Mouse (Mus musculus): Measurements from ENCODE around the gene Rab8b. TPM values are rescaled to one million over a fixed set of nuclear protein-coding genes. Genes with fewer than 3 reads are reported as not detected.
"Not testable (repeated sequence)": the region's sequence is repeated elsewhere in the genome, so short reads cannot be mapped to it uniquely, and the experiment has no call there.

Rab8b gene
- polyA plus RNA-seq, 1 experiment: 8.2 TPM

DNA sequence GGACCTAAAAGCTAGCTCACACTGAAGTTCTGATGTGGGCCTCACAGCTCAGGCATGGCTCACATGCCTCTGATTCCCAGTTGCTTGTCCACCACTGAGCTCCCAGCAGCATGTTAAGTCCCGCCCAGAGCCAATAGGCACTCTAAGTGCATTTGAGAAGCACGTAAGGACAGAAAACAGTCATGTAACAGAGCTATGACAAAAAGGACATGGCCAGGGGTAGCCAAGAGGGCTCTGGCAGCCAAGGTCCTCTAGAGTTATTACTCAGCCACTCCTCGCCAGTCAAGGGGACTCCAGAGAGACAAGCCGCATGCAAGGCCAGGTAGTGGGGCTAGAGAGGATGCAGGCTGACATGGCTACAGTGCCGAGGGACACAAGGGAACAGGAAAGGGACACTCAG lies 60.0 kb downstream of the Rab8b start:
- H3K27ac ChIP-seq (replicated peaks; ENCODE audit: low read depth, low read length): no peak overlapping the region
- no peak overlapping the region for H3K4me3 ChIP-seq (ENCODE audit: insufficient read depth, low read depth, low read length)
- 0 out of 2 replicates have a peak, but pooled peaks cover 2% of the 10 kb centered on the region for H3K4me1 ChIP-seq (ENCODE audit: control insufficient read depth, insufficient read depth, insufficient read length, low read length)

- Histone ChIP-seq H3K4me3 (ENCODE audit: insufficient read depth, low read depth, low read length) (no peak overlapping the region), H3K4me1 (ENCODE audit: control insufficient read depth, insufficient read depth, insufficient read length, low read length) (no peaks in the 10 kb centered on the region), H3K27ac (replicated peaks; ENCODE audit: low read depth, low read length) (no peak overlapping the region)
These were observed 63.6 kb downstream of the Rab8b start for GRCm38 (mm10) chr9:66855865-66856264.

GRCm38 (mm10) chr9:66852592-66852991 lies 66.9 kb downstream of the Rab8b start:
- Histone ChIP-seq H3K27ac (replicated peaks; ENCODE audit: low read depth, low read length) (no peak overlapping the region), H3K4me3 (ENCODE audit: insufficient read depth, low read depth, low read length) (no peak overlapping the region), H3K4me1 (ENCODE audit: control insufficient read depth, insufficient read depth, insufficient read length, low read length) (no peaks in the 10 kb centered on the region)

DNA sequence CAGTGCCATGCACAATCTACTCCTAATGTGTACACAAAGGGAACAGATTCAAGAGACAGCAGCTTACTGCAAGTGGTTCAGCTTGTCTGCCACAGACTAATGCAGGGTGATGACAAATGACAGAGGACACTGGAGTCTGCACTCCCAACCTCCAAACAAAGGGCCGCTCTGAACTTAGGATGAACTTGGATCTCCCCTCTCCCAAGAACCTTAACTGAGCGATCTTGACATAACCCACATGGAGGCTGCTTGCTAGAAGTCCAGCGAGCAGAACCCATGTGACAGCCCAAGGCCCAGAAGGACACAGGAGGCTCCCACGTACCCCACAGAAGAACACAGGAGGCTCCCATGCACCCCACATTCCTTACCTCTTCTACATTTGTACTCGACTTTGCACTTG lies 68.5 kb downstream of the Rab8b start:
- H3K27ac ChIP-seq (replicated peaks; ENCODE audit: low read depth, low read length): no peak overlapping the region
- no peak overlapping the region for H3K4me3 ChIP-seq (ENCODE audit: insufficient read depth, low read depth, low read length)
- H3K4me1 ChIP-seq (ENCODE audit: control insufficient read depth, insufficient read depth, insufficient read length, low read length): no peaks in the 10 kb centered on the region

DNA sequence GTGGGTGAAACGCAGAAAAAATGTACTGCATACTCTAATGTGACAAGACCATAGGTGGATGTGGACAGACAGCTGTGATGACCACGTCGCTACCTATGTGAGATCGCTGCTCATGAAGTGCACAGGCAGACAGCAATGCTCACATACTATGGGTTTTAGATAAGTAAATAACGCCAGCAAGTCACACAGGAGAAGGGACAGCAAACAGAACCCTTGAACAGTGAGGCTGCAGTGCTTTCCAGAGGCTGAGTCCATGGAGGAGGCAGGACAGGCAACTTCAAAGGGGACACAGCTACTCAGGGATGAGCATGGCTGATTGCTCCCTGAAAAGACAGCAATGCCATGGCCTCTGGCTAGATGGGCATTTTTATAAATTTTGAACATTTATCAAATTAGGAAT lies 72.7 kb downstream of the Rab8b start:
- H3K27ac ChIP-seq (replicated peaks; ENCODE audit: low read depth, low read length): no peak overlapping the region
- H3K4me1 ChIP-seq (ENCODE audit: control insufficient read depth, insufficient read depth, insufficient read length, low read length): no peaks in the 10 kb centered on the region
- no peak overlapping the region for H3K4me3 ChIP-seq (ENCODE audit: insufficient read depth, low read depth, low read length)

DNA sequence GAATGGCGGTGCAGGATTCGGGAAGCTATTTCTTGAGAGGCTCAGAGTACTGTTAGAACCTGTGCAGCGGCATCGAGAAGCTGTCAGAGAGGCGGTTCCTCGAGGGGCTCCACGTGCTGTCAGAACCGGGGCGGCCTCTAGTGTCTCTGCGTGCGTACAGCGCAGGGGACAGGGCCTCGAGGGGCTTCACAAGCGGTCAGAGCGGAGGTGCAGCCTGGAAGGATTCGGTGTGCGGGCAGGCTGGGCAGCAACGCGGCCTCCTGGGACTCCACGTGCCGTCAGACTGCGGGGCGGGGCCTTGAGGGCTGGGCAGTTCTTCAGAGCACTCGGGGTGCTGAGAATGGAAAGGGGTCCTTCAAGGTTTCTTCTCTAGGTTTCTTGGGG lies 84.4 kb downstream of the Rab8b start:
- Histone ChIP-seq H3K27ac (replicated peaks; ENCODE audit: low read depth, low read length) (no peak overlapping the region), H3K4me3 (ENCODE audit: insufficient read depth, low read depth, low read length) (peak overlapping the region; percentile 62), H3K4me1 (ENCODE audit: control insufficient read depth, insufficient read depth, insufficient read length, low read length) (peaks cover 2% of the 10 kb centered on the region; the same call in 1 of the 2 replicates)

- Histone ChIP-seq H3K4me1 (ENCODE audit: control insufficient read depth, insufficient read depth, insufficient read length, low read length) (peaks cover 2% of the 10 kb centered on the region; the same call in 1 of the 2 replicates), H3K27ac (replicated peaks; ENCODE audit: low read depth, low read length) (0 out of 2 replicates have a peak within 1 kb of the TSS, but pooled peaks have one; percentile 14), H3K4me3 (ENCODE audit: insufficient read depth, low read depth, low read length) (peak within 1 kb of the TSS; percentile 76)
These were observed 85.0 kb downstream of the Rab8b start, which contains the start of gene Aph1c for GRCm38 (mm10) chr9:66834318-66835096. TSS of gene Aph1c (minus strand) at chr9:66834726.

GRCm38 (mm10) chr9:66833851-66834250 lies 85.6 kb downstream of the Rab8b start:
- Histone ChIP-seq H3K4me3 (ENCODE audit: insufficient read depth, low read depth, low read length) (peak overlapping the region; percentile 76), H3K27ac (replicated peaks; ENCODE audit: low read depth, low read length) (0 out of 2 replicates have a peak overlapping the region, but pooled peaks have one; percentile 14), H3K4me1 (ENCODE audit: control insufficient read depth, insufficient read depth, insufficient read length, low read length) (peaks cover 2% of the 10 kb centered on the region; the same call in 1 of the 2 replicates)

- Histone ChIP-seq H3K27ac (replicated peaks; ENCODE audit: low read depth, low read length) (peak overlapping the region; percentile 54; the same call in 1 of the 2 replicates), H3K4me1 (ENCODE audit: control insufficient read depth, insufficient read depth, insufficient read length, low read length) (peaks cover 2% of the 10 kb centered on the region; the same call in 1 of the 2 replicates), H3K4me3 (ENCODE audit: insufficient read depth, low read depth, low read length) (no peak overlapping the region)
These were observed 87.0 kb downstream of the Rab8b start for GRCm38 (mm10) chr9:66832366-66832908.

DNA sequence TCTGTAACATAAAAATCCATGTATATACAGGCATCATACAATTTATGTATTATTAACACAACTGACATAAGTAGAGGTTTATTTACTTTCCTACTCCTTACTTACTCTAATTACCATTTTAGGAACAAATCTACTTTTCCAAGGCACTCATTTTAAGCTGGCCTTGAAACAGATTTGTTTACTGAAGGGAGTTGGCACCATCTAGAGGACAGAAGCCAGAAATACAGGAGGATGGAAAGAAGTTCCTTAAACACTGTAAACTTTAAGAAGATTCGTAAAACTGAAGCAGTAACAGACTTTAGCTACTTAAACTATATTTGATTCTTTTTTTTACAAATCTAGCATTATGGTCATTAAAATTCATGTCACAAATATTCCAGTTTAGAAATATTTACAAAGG lies 93.5 kb downstream of the Rab8b start:
- Histone ChIP-seq H3K27ac (replicated peaks; ENCODE audit: low read depth, low read length) (no peak overlapping the region), H3K4me1 (ENCODE audit: control insufficient read depth, insufficient read depth, insufficient read length, low read length) (no peaks in the 10 kb centered on the region), H3K4me3 (ENCODE audit: insufficient read depth, low read depth, low read length) (no peak overlapping the region)

GRCm38 (mm10) chr9:66822255-66822654 lies 97.2 kb downstream of the Rab8b start:
- not testable (repeated sequence) for H3K4me3 ChIP-seq (ENCODE audit: insufficient read depth, low read depth, low read length); H3K4me1 ChIP-seq (ENCODE audit: control insufficient read depth, insufficient read depth, insufficient read length, low read length)

DNA sequence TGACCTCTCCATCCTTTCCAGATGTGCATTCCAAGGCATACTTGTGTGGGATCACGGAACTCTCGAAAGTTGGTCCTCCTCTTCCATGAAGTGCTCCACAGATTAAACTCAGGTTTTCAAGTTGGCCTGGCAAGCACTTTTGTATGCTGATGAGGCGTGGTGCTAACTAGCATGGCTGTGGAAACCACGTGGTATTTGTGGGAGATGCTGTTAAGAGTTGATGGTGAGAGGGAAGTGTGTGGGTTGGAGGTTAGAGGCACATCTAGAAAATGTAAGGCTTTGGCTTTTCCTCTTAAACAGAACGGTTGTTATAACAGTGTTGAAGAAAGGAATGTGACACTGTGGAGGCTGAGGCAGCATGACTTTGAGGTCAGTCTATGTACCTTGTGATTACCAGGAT lies 98.5 kb downstream of the Rab8b start:
- no peaks in the 10 kb centered on the region for H3K4me1 ChIP-seq (ENCODE audit: control insufficient read depth, insufficient read depth, insufficient read length, low read length)
- H3K27ac ChIP-seq (replicated peaks; ENCODE audit: low read depth, low read length): no peak overlapping the region
- H3K4me3 ChIP-seq (ENCODE audit: insufficient read depth, low read depth, low read length): no peak overlapping the region

More at GRCm38 (mm10) chr9:66822255-66822654, 97.2 kb downstream of the Rab8b start:
- H3K27ac ChIP-seq (replicated peaks; ENCODE audit: low read depth, low read length): not testable (repeated sequence)

- Histone ChIP-seq H3K27ac (replicated peaks; ENCODE audit: low read depth, low read length) (no peak overlapping the region), H3K4me3 (ENCODE audit: insufficient read depth, low read depth, low read length) (no peak overlapping the region), H3K4me1 (ENCODE audit: control insufficient read depth, insufficient read depth, insufficient read length, low read length) (no peaks in the 10 kb centered on the region)
These were observed 106.1 kb downstream of the Rab8b start for GRCm38 (mm10) chr9:66813392-66813791.

DNA sequence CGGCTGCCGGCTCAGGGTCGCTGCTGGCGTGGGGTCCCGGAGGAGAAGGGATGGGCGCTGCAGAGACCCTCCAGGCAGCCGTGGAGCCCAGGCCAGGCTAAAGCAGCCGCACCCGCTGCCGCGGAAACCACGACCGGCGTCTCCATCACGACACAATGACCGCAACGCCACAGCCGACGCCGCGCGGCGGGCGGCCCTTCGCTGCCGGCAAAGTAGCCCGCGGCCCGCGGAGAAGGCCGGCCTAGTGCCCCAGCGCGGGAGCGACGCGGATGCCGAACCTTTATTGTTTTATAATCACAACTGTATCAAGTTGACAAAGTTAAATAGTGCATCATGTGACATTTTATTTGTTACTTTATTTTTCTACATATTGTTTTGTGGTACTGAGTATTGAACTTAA lies 113.5 kb downstream of the Rab8b start:
- H3K4me1 ChIP-seq (ENCODE audit: control insufficient read depth, insufficient read depth, insufficient read length, low read length); H3K27ac ChIP-seq (replicated peaks; ENCODE audit: low read depth, low read length): not testable (repeated sequence)
- H3K4me3 ChIP-seq (ENCODE audit: insufficient read depth, low read depth, low read length): peak overlapping the region; percentile 30; the same call in 1 of the 2 replicates

DNA sequence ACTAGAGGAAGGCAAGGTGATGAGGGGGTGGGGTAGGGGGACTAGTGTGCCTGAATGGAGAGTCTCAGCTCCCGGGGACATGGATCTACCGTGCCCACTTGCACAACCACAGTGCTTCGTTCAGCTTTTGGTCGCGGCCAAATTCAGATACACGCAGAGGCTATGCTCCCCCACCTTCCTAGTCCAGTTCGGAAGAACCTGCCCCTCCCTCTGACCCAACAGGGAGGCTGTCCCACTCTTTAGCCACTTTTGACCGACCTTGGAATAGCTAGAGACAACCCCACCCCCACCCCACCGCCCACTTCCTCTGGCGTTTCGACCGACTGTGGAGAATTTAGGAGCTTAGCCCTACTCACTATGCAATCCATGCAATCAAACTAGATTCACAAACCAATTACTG lies 117.5 kb downstream of the Rab8b start:
- Histone ChIP-seq H3K27ac (replicated peaks; ENCODE audit: low read depth, low read length) (no peak overlapping the region), H3K4me1 (ENCODE audit: control insufficient read depth, insufficient read depth, insufficient read length, low read length) (no peaks in the 10 kb centered on the region; the same call in 1 of the 2 replicates), H3K4me3 (ENCODE audit: insufficient read depth, low read depth, low read length) (no peak overlapping the region)

DNA sequence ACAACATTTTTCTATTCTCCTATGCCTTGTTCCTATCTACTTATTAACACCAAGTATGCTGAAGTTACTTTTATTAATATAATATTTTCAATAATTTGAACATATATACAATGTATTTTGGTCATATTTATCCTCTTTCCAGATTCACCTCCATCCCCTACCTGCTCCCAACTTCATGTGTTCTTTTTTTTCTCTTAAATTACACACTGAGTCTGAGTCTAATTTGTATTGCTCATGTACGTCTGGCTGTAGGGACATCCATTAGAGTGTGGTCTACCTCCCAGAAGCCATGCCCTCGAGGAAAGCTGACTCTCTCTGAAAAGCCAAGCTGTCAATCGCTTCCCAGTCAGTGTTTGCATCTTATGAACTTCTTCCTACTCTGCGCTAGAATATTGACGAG lies 122.7 kb downstream of the Rab8b start, which contains the start of gene Gm10647:
Gm10647 (plus strand) TSS at position 301 of the 400 bp plus-strand sequence.
- Histone ChIP-seq H3K27ac (replicated peaks; ENCODE audit: low read depth, low read length) (no peak within 1 kb of the TSS), H3K4me3 (ENCODE audit: insufficient read depth, low read depth, low read length) (peak within 1 kb of the TSS; percentile 45), H3K4me1 (ENCODE audit: control insufficient read depth, insufficient read depth, insufficient read length, low read length) (no peaks in the 10 kb centered on the region)
